Mouse (Mus musculus) cerebellum, adult 8-10 months (tissue): Measurements from ENCODE around the gene Krt33b.

ENCODE experiments used
- DNase-seq: peaks from one replicate; pipeline ENCODE4 v3.0.0; 2022

Gene Krt33b

DNA sequence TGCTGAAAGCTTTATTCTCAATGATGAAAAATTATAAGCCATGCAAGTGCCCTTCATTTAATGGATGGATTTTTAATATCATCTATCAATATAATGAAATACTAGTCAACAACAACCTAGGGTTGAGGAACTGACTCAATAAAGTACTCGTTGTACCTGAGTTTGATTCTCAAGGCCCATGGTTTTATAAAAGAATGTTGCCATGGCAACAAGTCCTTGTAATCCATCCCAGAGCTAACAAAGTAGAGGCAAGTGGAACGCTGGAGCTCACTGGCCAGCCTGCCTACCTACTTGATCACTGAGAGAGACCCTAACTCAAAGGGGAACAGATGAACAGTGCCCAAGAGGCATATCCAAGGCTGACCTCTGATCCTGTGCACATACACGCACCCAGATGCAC lies 39.1 kb downstream of the Krt33b start:
- DNase-seq, result no peak

- DNase-seq, result no peak
Observed at GRCm38 (mm10) chr11:99989881-99990405, 39.7 kb downstream of the Krt33b start.

DNA sequence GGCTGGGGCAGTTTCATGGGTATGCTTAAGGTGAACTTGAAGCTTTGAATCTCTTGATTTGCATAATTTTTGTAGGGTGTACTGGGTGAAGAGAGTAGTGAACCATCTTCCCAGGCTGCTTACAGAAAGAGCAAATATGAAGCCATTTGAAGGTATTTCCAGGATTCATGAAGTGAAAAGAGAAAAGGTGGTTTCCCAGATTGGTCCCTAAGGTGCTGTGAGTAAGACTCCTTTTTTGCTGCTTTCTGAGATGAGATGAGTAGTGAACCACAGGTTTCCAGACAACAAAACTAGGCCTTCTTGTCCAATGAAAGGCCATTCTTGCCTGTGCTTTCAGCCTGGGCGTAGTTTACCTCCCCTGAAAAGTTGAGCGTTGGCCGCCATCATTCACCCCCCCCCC lies 41.1 kb downstream of the Krt33b start:
- no peak for DNase-seq

DNA sequence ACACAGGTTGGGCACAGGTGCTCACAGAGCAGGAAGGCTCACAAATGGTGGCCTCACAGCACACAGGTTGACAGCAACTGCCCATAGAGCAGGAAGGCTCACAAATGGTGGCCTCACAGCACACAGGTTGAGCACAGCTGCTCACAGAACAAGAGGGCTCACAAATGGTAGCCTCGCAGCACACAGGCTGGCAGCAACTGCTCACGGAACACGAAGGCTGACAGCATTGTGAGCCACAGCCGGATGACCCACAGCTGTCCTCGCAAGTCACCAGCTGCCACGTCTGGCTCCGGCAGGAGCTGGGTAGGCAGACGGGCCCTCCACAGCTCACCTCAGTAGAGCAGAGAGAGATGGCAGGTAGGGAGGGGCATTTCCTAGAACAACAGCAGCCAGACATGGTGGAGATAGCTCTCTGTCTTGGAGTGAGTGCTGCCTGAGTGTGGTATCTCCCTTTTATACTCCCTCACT lies 43.5 kb downstream of the Krt33b start, which contains the start of gene Krtap16-1:
Gene Krtap16-1, minus strand, starts transcription at position 418 of the 468 bp plus-strand sequence.
- peak; percentile 5 for DNase-seq

- DNase-seq, result peak; percentile 85
Observed at GRCm38 (mm10) chr11:99985291-99986092, 44.2 kb downstream of the Krt33b start.

GRCm38 (mm10) chr11:99983442-99983841 lies 46.2 kb downstream of the Krt33b start:
- DNase-seq, result no peak

DNA sequence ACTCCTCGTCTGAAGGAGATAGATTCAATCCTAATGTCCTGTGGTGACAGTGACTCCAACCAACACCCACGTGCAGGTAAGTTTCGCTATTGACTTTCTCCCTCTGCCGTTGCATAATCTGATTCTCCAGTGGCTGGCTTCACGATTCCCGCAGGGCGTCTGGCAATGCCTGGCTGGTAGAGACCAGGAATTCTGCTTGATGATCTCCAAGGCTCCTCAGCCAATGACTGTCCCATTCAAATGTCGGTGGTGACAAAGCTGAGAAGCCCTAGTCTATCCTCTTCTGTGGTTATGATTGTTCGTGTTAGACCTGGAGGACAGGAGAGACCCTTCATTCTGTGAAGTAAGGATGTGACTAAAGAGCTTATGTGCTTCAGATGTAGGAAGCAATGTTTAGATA lies 46.9 kb downstream of the Krt33b start:
- DNase-seq, result no peak

DNA sequence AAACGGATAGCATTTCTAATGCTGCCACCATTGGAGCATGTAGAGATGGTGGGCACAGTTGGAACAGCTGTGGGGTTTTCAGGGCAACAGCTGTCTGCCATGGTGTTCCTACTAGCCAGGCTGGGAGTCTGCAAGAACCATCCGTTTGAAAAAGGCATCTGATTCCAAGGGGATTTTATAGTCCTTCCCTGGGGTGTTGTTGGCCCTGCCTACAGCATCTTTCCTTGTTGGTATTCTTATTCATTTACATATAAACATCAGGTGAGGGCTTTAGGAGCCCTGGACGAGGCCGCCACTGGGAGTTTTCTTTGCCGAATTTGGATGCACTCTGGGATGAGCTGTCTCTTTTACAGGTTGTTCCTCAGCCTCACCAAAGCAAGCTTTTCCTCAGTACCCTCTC lies 50.7 kb downstream of the Krt33b start, which contains the start of gene Krtap29-1:
Gene Krtap29-1, minus strand, starts transcription at position 101 of the 400 bp plus-strand sequence.
- no peak for DNase-seq
